Mouse (Mus musculus): ENCODE data around the gene Sorbs2. TPM values are rescaled to one million over a fixed set of nuclear protein-coding genes. Genes with fewer than 3 reads are reported as not detected.

Gene Sorbs2
- polyA plus RNA-seq, 1 experiment from 2014 or later: not detected

- no peak overlapping the region for H3K27ac ChIP-seq
- no peak overlapping the region for H3K4me3 ChIP-seq (ENCODE audit: inconsistent target)
- WGBS (ENCODE audit: missing documents): 66% methylated on average over 4 of the region's 5 CpGs
- no peaks in the 10 kb centered on the region for H3K36me3 ChIP-seq (ENCODE audit: inconsistent target)
- no peaks in the 10 kb centered on the region for H3K79me2 ChIP-seq (ENCODE audit: inconsistent target)
Observed at GRCm38 (mm10) chr8:45626406-45626805, 118.8 kb downstream of the Sorbs2 start.

- H3K4me3 ChIP-seq (ENCODE audit: inconsistent target): no peak overlapping the region
- no peaks in the 10 kb centered on the region for H3K79me2 ChIP-seq (ENCODE audit: inconsistent target)
- 5% methylated on average over 28 of the region's 28 CpGs for WGBS (ENCODE audit: missing documents)
- H3K27ac ChIP-seq: no peak overlapping the region
- no peaks in the 10 kb centered on the region for H3K36me3 ChIP-seq (ENCODE audit: inconsistent target)
Observed at GRCm38 (mm10) chr8:45627246-45628241, 120.0 kb downstream of the Sorbs2 start.

- H3K36me3 ChIP-seq (ENCODE audit: inconsistent target): no peaks in the 10 kb centered on the region
- WGBS (ENCODE audit: missing documents): 67% methylated on average over 9 of the region's 9 CpGs
- H3K79me2 ChIP-seq (ENCODE audit: inconsistent target): no peaks in the 10 kb centered on the region
- no peak overlapping the region for H3K27ac ChIP-seq
- no peak overlapping the region for H3K4me3 ChIP-seq (ENCODE audit: inconsistent target)
Observed at GRCm38 (mm10) chr8:45628421-45629065, 121.0 kb downstream of the Sorbs2 start.

- H3K79me2 ChIP-seq (ENCODE audit: inconsistent target): no peaks in the 10 kb centered on the region
- H3K36me3 ChIP-seq (ENCODE audit: inconsistent target): no peaks in the 10 kb centered on the region
- no peak overlapping the region for H3K27ac ChIP-seq
- WGBS (ENCODE audit: missing documents): 88% methylated on average over 8 of the region's 8 CpGs
- no peak overlapping the region for H3K4me3 ChIP-seq (ENCODE audit: inconsistent target)
Observed at GRCm38 (mm10) chr8:45629066-45629430, 121.5 kb downstream of the Sorbs2 start.

- no peak overlapping the region for H3K27ac ChIP-seq
- H3K4me3 ChIP-seq (ENCODE audit: inconsistent target): no peak overlapping the region
- 100% methylated on average over 1 of the region's 8 CpGs for WGBS (ENCODE audit: missing documents)
- H3K36me3 ChIP-seq (ENCODE audit: inconsistent target): no peaks in the 10 kb centered on the region
- no peaks in the 10 kb centered on the region for H3K79me2 ChIP-seq (ENCODE audit: inconsistent target)
Observed at GRCm38 (mm10) chr8:45631023-45631422, 123.4 kb downstream of the Sorbs2 start.

GRCm38 (mm10) chr8:45635155-45635554 is 127.6 kb downstream of the Sorbs2 start:
- Histone ChIP-seq H3K4me3 (ENCODE audit: inconsistent target) (no peak overlapping the region), H3K27ac (no peak overlapping the region), H3K79me2 (ENCODE audit: inconsistent target) (no peaks in the 10 kb centered on the region), H3K36me3 (ENCODE audit: inconsistent target) (no peaks in the 10 kb centered on the region)
- WGBS (ENCODE audit: missing documents): 88% methylated on average over 6 of the region's 6 CpGs

- WGBS (ENCODE audit: missing documents): 86% methylated on average over 1 of the region's 1 CpGs
- Histone ChIP-seq H3K36me3 (ENCODE audit: inconsistent target) (no peaks in the 10 kb centered on the region), H3K27ac (no peak overlapping the region), H3K4me3 (ENCODE audit: inconsistent target) (no peak overlapping the region), H3K79me2 (ENCODE audit: inconsistent target) (no peaks in the 10 kb centered on the region)
Observed at GRCm38 (mm10) chr8:45637745-45638144, 130.2 kb downstream of the Sorbs2 start.

GRCm38 (mm10) chr8:45639444-45639843 is 131.9 kb downstream of the Sorbs2 start:
- H3K79me2 ChIP-seq (ENCODE audit: inconsistent target): no peaks in the 10 kb centered on the region
- H3K4me3 ChIP-seq (ENCODE audit: inconsistent target): no peak overlapping the region
- H3K36me3 ChIP-seq (ENCODE audit: inconsistent target): no peaks in the 10 kb centered on the region
- H3K27ac ChIP-seq: no peak overlapping the region

- Histone ChIP-seq H3K27ac (no peak overlapping the region), H3K4me3 (ENCODE audit: inconsistent target) (no peak overlapping the region), H3K79me2 (ENCODE audit: inconsistent target) (no peaks in the 10 kb centered on the region), H3K36me3 (ENCODE audit: inconsistent target) (no peaks in the 10 kb centered on the region)
- 93% methylated on average over 2 of the region's 2 CpGs for WGBS (ENCODE audit: missing documents)
Observed at GRCm38 (mm10) chr8:45644651-45645050, 137.1 kb downstream of the Sorbs2 start.

GRCm38 (mm10) chr8:45649063-45649462 is 141.5 kb downstream of the Sorbs2 start:
- H3K36me3 ChIP-seq (ENCODE audit: inconsistent target): no peaks in the 10 kb centered on the region
- H3K27ac ChIP-seq: no peak overlapping the region
- H3K4me3 ChIP-seq (ENCODE audit: inconsistent target): no peak overlapping the region
- WGBS (ENCODE audit: missing documents): 88% methylated on average over 7 of the region's 7 CpGs
- H3K79me2 ChIP-seq (ENCODE audit: inconsistent target): no peaks in the 10 kb centered on the region

- Histone ChIP-seq H3K79me2 (ENCODE audit: inconsistent target) (no peaks in the 10 kb centered on the region), H3K4me3 (ENCODE audit: inconsistent target) (no peak overlapping the region), H3K27ac (no peak overlapping the region), H3K36me3 (ENCODE audit: inconsistent target) (no peaks in the 10 kb centered on the region)
- WGBS (ENCODE audit: missing documents): 75% methylated on average over 5 of the region's 5 CpGs
Observed at GRCm38 (mm10) chr8:45649966-45650365, 142.4 kb downstream of the Sorbs2 start.

GRCm38 (mm10) chr8:45658021-45658420 is 150.4 kb downstream of the Sorbs2 start:
- H3K27ac ChIP-seq: no peak overlapping the region
- H3K79me2 ChIP-seq (ENCODE audit: inconsistent target): no peaks in the 10 kb centered on the region
- WGBS (ENCODE audit: missing documents): 85% methylated on average over 3 of the region's 3 CpGs
- no peak overlapping the region for H3K4me3 ChIP-seq (ENCODE audit: inconsistent target)
- H3K36me3 ChIP-seq (ENCODE audit: inconsistent target): no peaks in the 10 kb centered on the region

- 57% methylated on average over 17 of the region's 18 CpGs for WGBS (ENCODE audit: missing documents)
- Histone ChIP-seq H3K27ac (no peak overlapping the region), H3K36me3 (ENCODE audit: inconsistent target) (no peaks in the 10 kb centered on the region), H3K79me2 (ENCODE audit: inconsistent target) (no peaks in the 10 kb centered on the region), H3K4me3 (ENCODE audit: inconsistent target) (no peak overlapping the region)
Observed at GRCm38 (mm10) chr8:45658458-45659325, 151.1 kb downstream of the Sorbs2 start.

- H3K79me2 ChIP-seq (ENCODE audit: inconsistent target): no peaks in the 10 kb centered on the region
- H3K27ac ChIP-seq: no peak overlapping the region
- H3K4me3 ChIP-seq (ENCODE audit: inconsistent target): no peak overlapping the region
- 87% methylated on average over 4 of the region's 4 CpGs for WGBS (ENCODE audit: missing documents)
- H3K36me3 ChIP-seq (ENCODE audit: inconsistent target): no peaks in the 10 kb centered on the region
Observed at GRCm38 (mm10) chr8:45659473-45659872, 151.9 kb downstream of the Sorbs2 start.

Data from macrophage (primary cell).